Mouse (Mus musculus): ENCODE results near the gene Vdr. TPM values are rescaled to one million over a fixed set of nuclear protein-coding genes. Genes with fewer than 3 reads are reported as not detected.

Gene Vdr
- total and polyA plus RNA-seq, 2 experiments from 2014 or later: 0.12 to 0.27 TPM

GRCm38 (mm10) chr15:97943356-97943755 lies 32.9 kb upstream of the Vdr start:
- H3K9me3 ChIP-seq (ENCODE audit: low read length): no peaks in the 10 kb centered on the region
- no peak overlapping the region for H3K9ac ChIP-seq (replicated peaks; ENCODE audit: low read length, poor library complexity, severe bottlenecking)
- 92% methylated on average over 8 of the region's 8 CpGs for WGBS
- no peak overlapping the region for H3K4me3 ChIP-seq (ENCODE audit: low read depth, low read length)
- ATAC-seq (ENCODE audit: low FRiP score): no peak
- no peak overlapping the region for H3K27ac ChIP-seq (ENCODE audit: low read depth, low read length)
- DNase-seq (ENCODE audit: low spot score): no peak
- no peak overlapping the region for H3K4me2 ChIP-seq (ENCODE audit: low read depth, low read length, poor library complexity, severe bottlenecking)
- H3K4me1 ChIP-seq (ENCODE audit: insufficient read depth, low read length): no peaks in the 10 kb centered on the region
- no peak for TF ChIP-seq CTCF (IDR thresholded peaks at IDR 0.05)
- no peaks in the 10 kb centered on the region for H3K27me3 ChIP-seq (ENCODE audit: insufficient read depth, low read length)
- no peaks in the 10 kb centered on the region for H3K36me3 ChIP-seq (ENCODE audit: insufficient read depth, low read length)

DNA sequence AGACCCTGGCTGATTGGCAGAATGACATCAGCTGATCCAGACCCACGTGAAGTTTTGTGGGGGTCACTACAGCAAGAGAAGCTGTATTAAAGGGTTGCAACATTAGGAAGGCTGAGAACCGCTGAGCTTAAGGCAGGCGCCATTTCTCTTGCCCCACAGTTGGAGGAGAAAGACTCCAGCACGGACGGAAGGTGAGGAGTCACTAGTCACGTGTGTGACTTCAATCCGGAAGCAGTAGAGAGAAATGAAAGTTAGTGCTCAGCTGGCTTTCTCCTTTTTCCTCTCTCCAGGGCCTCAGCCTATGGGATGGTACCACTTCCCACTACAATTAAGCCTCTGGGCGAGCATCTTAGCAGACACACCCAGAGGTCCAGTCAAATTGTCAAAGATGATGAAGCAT lies 32.1 kb upstream of the Vdr start:
- H3K36me3 ChIP-seq (ENCODE audit: insufficient read depth, low read length): no peaks in the 10 kb centered on the region
- no peak overlapping the region for H3K9ac ChIP-seq (replicated peaks; ENCODE audit: low read length, poor library complexity, severe bottlenecking)
- H3K27me3 ChIP-seq (ENCODE audit: insufficient read depth, low read length): no peaks in the 10 kb centered on the region
- DNase-seq (ENCODE audit: low spot score): no peak
- H3K9me3 ChIP-seq (ENCODE audit: low read length): no peaks in the 10 kb centered on the region
- 90% methylated on average over 8 of the region's 8 CpGs for WGBS
- no peak overlapping the region for H3K4me2 ChIP-seq (ENCODE audit: low read depth, low read length, poor library complexity, severe bottlenecking)
- no peak overlapping the region for H3K27ac ChIP-seq (ENCODE audit: low read depth, low read length)
- TF ChIP-seq CTCF (IDR thresholded peaks at IDR 0.05): no peak
- H3K4me3 ChIP-seq (ENCODE audit: low read depth, low read length): no peak overlapping the region
- no peak for ATAC-seq (ENCODE audit: low FRiP score)
- no peaks in the 10 kb centered on the region for H3K4me1 ChIP-seq (ENCODE audit: insufficient read depth, low read length)

- H3K36me3 ChIP-seq (ENCODE audit: insufficient read depth, low read length): no peaks in the 10 kb centered on the region
- no peak overlapping the region for H3K4me2 ChIP-seq (ENCODE audit: low read depth, low read length, poor library complexity, severe bottlenecking)
- H3K9me3 ChIP-seq (ENCODE audit: low read length): no peaks in the 10 kb centered on the region
- ATAC-seq (ENCODE audit: low FRiP score) (no peak), DNase-seq (ENCODE audit: low spot score) (no peak)
- no peak for TF ChIP-seq CTCF (IDR thresholded peaks at IDR 0.05)
- 94% methylated on average over 2 of the region's 2 CpGs for WGBS
- no peaks in the 10 kb centered on the region for H3K4me1 ChIP-seq (ENCODE audit: insufficient read depth, low read length)
- no peak overlapping the region for H3K27ac ChIP-seq (ENCODE audit: low read depth, low read length)
- H3K4me3 ChIP-seq (ENCODE audit: low read depth, low read length): no peak overlapping the region
- no peaks in the 10 kb centered on the region for H3K27me3 ChIP-seq (ENCODE audit: insufficient read depth, low read length)
- no peak overlapping the region for H3K9ac ChIP-seq (replicated peaks; ENCODE audit: low read length, poor library complexity, severe bottlenecking)
Measured at GRCm38 (mm10) chr15:97941306-97941705, 30.9 kb upstream of the Vdr start.

DNA sequence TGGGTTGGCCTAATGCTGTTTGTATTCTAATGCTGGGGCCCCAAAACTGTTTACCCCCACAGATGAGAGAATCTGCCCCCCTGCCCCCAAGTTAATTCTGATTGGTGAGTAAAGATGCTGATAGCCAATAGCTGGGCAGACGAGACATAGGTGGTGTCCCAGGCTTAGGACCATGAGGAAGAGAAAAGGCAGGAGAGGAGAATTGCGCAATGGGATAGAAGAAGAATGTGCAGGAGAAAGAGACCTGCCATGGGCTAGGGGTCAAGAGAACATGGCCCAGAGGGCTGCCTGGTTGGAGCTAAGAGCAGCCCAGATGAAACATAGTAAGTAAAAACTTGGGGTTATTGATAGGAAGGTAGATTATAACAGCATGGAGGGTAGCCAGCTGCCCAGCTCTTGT lies 29.7 kb upstream of the Vdr start:
- Histone ChIP-seq H3K4me3 (ENCODE audit: low read depth, low read length) (no peak overlapping the region), H3K27me3 (ENCODE audit: insufficient read depth, low read length) (no peaks in the 10 kb centered on the region), H3K36me3 (ENCODE audit: insufficient read depth, low read length) (no peaks in the 10 kb centered on the region), H3K27ac (ENCODE audit: low read depth, low read length) (no peak overlapping the region), H3K9me3 (ENCODE audit: low read length) (no peaks in the 10 kb centered on the region), H3K9ac (replicated peaks; ENCODE audit: low read length, poor library complexity, severe bottlenecking) (no peak overlapping the region), H3K4me2 (ENCODE audit: low read depth, low read length, poor library complexity, severe bottlenecking) (no peak overlapping the region), H3K4me1 (ENCODE audit: insufficient read depth, low read length) (no peaks in the 10 kb centered on the region)
- DNase-seq (ENCODE audit: low spot score) (no peak), ATAC-seq (ENCODE audit: low FRiP score) (no peak)
- 90% methylated on average over 2 of the region's 2 CpGs for WGBS
- TF ChIP-seq CTCF (IDR thresholded peaks at IDR 0.05): no peak

GRCm38 (mm10) chr15:97938580-97938979 lies 28.1 kb upstream of the Vdr start:
- Histone ChIP-seq H3K36me3 (ENCODE audit: insufficient read depth, low read length) (no peaks in the 10 kb centered on the region), H3K9me3 (ENCODE audit: low read length) (no peaks in the 10 kb centered on the region), H3K4me1 (ENCODE audit: insufficient read depth, low read length) (no peaks in the 10 kb centered on the region), H3K4me2 (ENCODE audit: low read depth, low read length, poor library complexity, severe bottlenecking) (no peak overlapping the region), H3K27me3 (ENCODE audit: insufficient read depth, low read length) (no peaks in the 10 kb centered on the region), H3K27ac (ENCODE audit: low read depth, low read length) (no peak overlapping the region), H3K4me3 (ENCODE audit: low read depth, low read length) (no peak overlapping the region), H3K9ac (replicated peaks; ENCODE audit: low read length, poor library complexity, severe bottlenecking) (no peak overlapping the region)
- no peak for ATAC-seq (ENCODE audit: low FRiP score)
- TF ChIP-seq CTCF (IDR thresholded peaks at IDR 0.05): no peak
- 45% methylated on average over 6 of the region's 6 CpGs for WGBS
- DNase-seq (ENCODE audit: low spot score): no peak

DNA sequence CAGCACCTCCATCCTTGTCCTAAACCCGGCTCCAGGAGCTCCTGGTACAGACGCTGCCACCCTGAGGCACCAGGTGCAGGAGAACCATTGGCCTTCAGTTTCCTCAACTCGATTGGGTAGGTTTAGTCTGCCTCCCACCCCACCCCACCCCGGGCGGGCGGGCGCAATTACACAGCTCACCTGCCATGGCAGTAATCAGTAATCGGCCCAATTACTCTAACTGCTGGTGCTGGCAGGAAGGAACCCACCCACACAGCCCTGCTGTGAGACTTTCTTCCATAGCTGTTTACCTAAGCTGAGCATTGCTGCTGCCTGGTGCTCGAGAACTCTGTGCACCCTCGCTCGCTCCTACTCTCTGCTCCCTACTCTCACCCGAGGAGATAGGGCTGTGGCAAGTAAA lies 22.0 kb upstream of the Vdr start:
- ATAC-seq (ENCODE audit: low FRiP score) (no peak), DNase-seq (ENCODE audit: low spot score) (no peak)
- H3K9me3 ChIP-seq (ENCODE audit: low read length): no peaks in the 10 kb centered on the region
- H3K27ac ChIP-seq (ENCODE audit: low read depth, low read length): no peak overlapping the region
- H3K27me3 ChIP-seq (ENCODE audit: insufficient read depth, low read length): no peaks in the 10 kb centered on the region
- no peak overlapping the region for H3K9ac ChIP-seq (replicated peaks; ENCODE audit: low read length, poor library complexity, severe bottlenecking)
- no peaks in the 10 kb centered on the region for H3K36me3 ChIP-seq (ENCODE audit: insufficient read depth, low read length)
- H3K4me1 ChIP-seq (ENCODE audit: insufficient read depth, low read length): no peaks in the 10 kb centered on the region
- WGBS: 91% methylated on average over 12 of the region's 12 CpGs
- H3K4me2 ChIP-seq (ENCODE audit: low read depth, low read length, poor library complexity, severe bottlenecking): no peak overlapping the region
- no peak overlapping the region for H3K4me3 ChIP-seq (ENCODE audit: low read depth, low read length)
- no peak for TF ChIP-seq CTCF (IDR thresholded peaks at IDR 0.05)

Measured in midbrain, postnatal 0 days (tissue).